Mouse (Mus musculus) neural tube, embryonic 14.5 days (tissue): ENCODE measurements at regions not wholly inside any gene's neighbourhood (a gene's known extent, or its start where the extent isn't known, plus 50 kb on each side); places are given as distances from the start of the nearest gene placed in this dataset.

Experiments
- ATAC-seq: fragments of 200-750 bp; cut with Nextera tagmentation; 2 replicates; pipeline ENCODE4 v1.8.0; 2017; ENCODE audit warnings: low read depth, mild to moderate bottlenecking, moderate TSS enrichment, moderate library complexity
- H3K27ac ChIP-seq: fragments of 300-500 bp; sonication (generic); 2 replicates; pipeline ENCODE4 v1.5.1; 2014; ENCODE audit warnings: low read depth, mild to moderate bottlenecking, control low read depth, low read length, moderate library complexity, mixed read lengths
- H3K27me3 ChIP-seq: fragments of 300-500 bp; sonication (generic); 2 replicates; pipeline ENCODE4 v1.6.1; 2014; ENCODE audit warnings: low read length; ENCODE audit not compliant: control insufficient read depth, insufficient read depth
- H3K36me3 ChIP-seq: fragments of 300-500 bp; sonication (generic); 2 replicates; pipeline ENCODE4 v1.6.1; 2014; ENCODE audit warnings: low read length, mixed read lengths; ENCODE audit not compliant: control insufficient read depth, insufficient read depth
- H3K4me1 ChIP-seq: fragments of 300-500 bp; sonication (generic); 2 replicates; pipeline ENCODE4 v1.6.1; 2014; ENCODE audit warnings: low read length; ENCODE audit not compliant: control insufficient read depth, insufficient read depth
- H3K4me2 ChIP-seq: fragments of 300-500 bp; sonication (generic); 2 replicates; pipeline ENCODE4 v1.6.1; 2014; ENCODE audit warnings: mild to moderate bottlenecking, low read depth, low read length, control low read depth
- H3K4me3 ChIP-seq: fragments of 300-500 bp; sonication (generic); 2 replicates; pipeline ENCODE4 v1.5.1; 2014; ENCODE audit warnings: low read depth, low read length, control low read depth, mixed read lengths
- H3K9ac ChIP-seq: fragments of 300-500 bp; sonication (generic); replicated peaks from 2 replicates; pipeline ENCODE4 v1.6.1; 2014; ENCODE audit warnings: low read depth, mild to moderate bottlenecking, control low read depth, low read length, mixed read lengths
- H3K9me3 ChIP-seq: fragments of 300-500 bp; sonication (generic); 2 replicates; pipeline ENCODE4 v1.6.1; 2016; ENCODE audit warnings: low read length; ENCODE audit not compliant: control insufficient read depth
- WGBS: fragments of 180-500 bp; shearing (Covaris S2); extraction: QIAGEN DNeasy Blood & Tissue Kit; methylation state at CpG from one replicate; pipeline ENCODE4 v1.1.7; 2014; 5-methylcytosine and 5-hydroxymethylcytosine counted together

DNA sequence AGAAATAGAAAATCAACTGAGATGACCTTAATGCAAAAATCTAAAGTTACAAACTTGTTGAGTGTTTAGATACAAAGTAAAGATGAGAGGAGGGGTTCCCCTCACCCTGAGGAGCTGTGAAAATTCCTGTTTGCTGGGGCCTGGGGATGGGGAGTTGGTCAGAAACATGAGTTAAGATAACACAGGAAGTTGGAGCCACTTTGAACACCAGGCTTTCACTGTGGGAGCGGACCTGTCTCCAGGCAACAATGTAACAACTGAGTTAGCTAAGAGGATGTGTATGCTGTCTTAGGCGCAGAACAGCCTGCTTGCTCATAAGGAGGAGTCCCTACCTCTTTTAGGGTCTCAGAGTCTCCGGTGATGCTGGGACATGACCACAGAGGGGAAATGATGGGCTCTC is 188.7 kb upstream of the A430005L14Rik start:
- Histone ChIP-seq H3K4me3 (no peak overlapping the region), H3K4me1 (no peaks in the 10 kb centered on the region)
- WGBS, result 68% methylated on average over 3 of the region's 3 CpGs

DNA sequence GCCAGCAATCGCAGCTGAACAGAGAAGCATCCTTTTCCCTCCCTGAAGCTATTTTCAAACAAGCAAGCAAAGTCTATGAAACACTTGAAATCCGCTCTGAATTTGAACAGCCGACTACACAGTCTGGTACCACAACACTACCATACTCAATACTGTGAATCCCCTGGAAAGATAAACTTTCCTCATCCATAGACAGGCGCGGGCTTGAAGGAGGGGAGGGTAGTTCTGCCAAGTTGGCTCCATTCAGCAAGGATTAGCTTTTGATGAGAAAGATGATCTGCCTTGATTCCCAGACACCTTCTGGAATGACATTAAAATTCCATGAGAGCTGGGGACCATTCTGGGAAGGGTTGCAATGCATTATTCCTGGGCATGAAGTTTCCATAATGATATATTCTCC is 186.4 kb upstream of the A430005L14Rik start:
- Histone ChIP-seq H3K4me3 (no peak overlapping the region), H3K36me3 (no peaks in the 10 kb centered on the region), H3K4me2 (no peak overlapping the region), H3K9ac (no peak overlapping the region), H3K27me3 (no peaks in the 10 kb centered on the region), H3K4me1 (no peaks in the 10 kb centered on the region), H3K9me3 (no peaks in the 10 kb centered on the region), H3K27ac (no peak overlapping the region)
- no peak for ATAC-seq
- WGBS, result 85% methylated on average over 5 of the region's 5 CpGs

More for the DNA sequence above, 188.7 kb upstream of the A430005L14Rik start:
- Histone ChIP-seq H3K4me2 (no peak overlapping the region), H3K9me3 (no peaks in the 10 kb centered on the region), H3K27me3 (no peaks in the 10 kb centered on the region), H3K9ac (no peak overlapping the region), H3K27ac (no peak overlapping the region), H3K36me3 (no peaks in the 10 kb centered on the region)
- ATAC-seq, result no peak

DNA sequence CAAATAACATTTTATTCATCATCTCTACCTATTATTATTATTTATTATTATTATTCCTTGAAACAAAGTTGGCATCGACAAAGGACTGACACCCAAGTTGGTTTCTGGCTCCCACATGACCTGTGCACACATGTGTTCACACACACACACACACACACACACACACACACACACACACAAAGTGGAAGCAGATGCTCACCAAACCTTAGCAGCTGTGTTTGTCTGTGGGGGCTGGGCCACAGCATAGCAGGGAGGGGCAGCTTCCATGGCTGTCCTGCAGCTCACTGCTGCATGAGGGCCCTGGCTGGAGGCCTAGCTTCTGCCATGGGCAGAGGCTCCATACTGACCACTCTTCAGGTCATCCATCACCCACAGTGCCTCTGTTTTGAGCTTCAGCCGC is 176.5 kb upstream of the A430005L14Rik start:
- no peak overlapping the region for H3K4me3 ChIP-seq
- no peak overlapping the region for H3K27ac ChIP-seq
- no peaks in the 10 kb centered on the region for H3K4me1 ChIP-seq
- no peaks in the 10 kb centered on the region for H3K36me3 ChIP-seq
- no peaks in the 10 kb centered on the region for H3K9me3 ChIP-seq
- no peak overlapping the region for H3K9ac ChIP-seq
- H3K27me3 ChIP-seq, result no peaks in the 10 kb centered on the region
- 88% methylated on average over 2 of the region's 2 CpGs for WGBS
- ATAC-seq, result no peak
- H3K4me2 ChIP-seq, result no peak overlapping the region

DNA sequence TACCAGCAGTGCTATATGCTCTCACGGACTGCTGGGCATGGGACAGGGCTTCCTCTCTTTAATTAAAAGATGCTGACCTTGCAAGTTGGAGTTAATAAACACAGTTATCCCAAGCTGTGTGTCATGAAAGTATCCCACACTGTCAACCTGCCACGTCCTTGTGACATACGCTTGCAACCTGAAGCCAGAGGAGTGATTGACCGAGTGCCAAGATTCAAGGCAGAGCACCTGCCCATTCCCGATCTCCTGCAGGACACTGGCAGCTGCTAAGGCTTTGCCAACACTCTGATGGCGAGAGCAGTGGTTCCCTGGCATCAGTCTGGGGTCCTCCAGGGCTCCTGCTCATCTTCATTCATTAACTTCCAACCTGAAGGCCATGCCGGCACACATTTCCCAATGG is 175.8 kb upstream of the A430005L14Rik start:
- H3K27ac ChIP-seq, result no peak overlapping the region
- H3K9me3 ChIP-seq, result no peaks in the 10 kb centered on the region
- no peaks in the 10 kb centered on the region for H3K27me3 ChIP-seq
- no peak overlapping the region for H3K4me2 ChIP-seq
- WGBS, result 70% methylated on average over 7 of the region's 7 CpGs
- H3K4me3 ChIP-seq, result no peak overlapping the region
- no peaks in the 10 kb centered on the region for H3K36me3 ChIP-seq
- H3K9ac ChIP-seq, result no peak overlapping the region
- ATAC-seq, result no peak
- no peaks in the 10 kb centered on the region for H3K4me1 ChIP-seq

DNA sequence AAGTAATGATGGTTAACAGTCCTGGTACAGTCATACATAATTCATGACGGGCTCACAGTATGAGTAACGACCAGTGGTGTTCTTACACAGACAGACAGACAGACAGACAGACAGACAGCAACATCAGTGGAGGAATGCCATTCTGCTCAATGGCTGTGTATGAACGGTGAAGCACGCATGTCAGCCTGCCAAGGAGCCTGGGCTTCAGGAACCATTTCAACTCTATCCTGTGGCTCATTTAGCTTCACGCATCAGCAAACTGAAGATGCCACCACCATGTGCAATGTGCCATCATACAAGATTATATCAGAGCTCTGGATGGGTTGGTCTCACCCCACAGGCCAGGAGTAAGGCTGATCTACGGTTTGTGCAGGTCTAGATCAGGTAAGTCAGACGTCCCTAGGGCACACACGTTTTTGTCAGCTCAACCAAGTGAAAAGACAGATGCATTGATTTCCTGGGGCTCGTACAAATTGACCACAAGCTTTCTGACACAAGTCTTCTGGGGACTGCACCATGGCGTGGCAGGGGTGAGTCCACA is 175.0 kb upstream of the A430005L14Rik start:
- no peak overlapping the region for H3K27ac ChIP-seq
- ATAC-seq, result no peak
- H3K36me3 ChIP-seq, result no peaks in the 10 kb centered on the region
- H3K9ac ChIP-seq, result no peak overlapping the region
- no peak overlapping the region for H3K4me2 ChIP-seq
- H3K4me3 ChIP-seq, result no peak overlapping the region
- 81% methylated on average over 10 of the region's 10 CpGs for WGBS
- H3K27me3 ChIP-seq, result no peaks in the 10 kb centered on the region
- no peaks in the 10 kb centered on the region for H3K4me1 ChIP-seq
- H3K9me3 ChIP-seq, result no peaks in the 10 kb centered on the region

DNA sequence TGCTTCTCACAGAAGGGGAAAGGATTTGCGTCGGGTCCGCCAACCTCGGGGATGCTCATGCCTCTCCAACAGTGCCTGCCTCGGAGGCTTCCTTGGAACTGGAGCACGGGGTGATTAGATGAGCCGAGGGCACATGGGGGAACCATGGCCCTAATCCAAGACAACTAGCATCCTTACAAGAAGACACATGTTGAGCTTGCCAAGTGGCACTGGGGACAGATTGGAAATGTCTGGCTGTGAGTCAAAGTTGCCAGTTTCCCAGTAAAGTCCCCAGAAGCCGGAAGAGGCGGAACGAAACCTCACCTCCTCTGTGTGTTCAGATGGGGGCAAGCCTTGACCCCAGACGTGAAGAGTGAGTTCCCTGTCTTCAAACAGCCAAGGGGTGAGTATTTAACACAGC is 172.6 kb upstream of the A430005L14Rik start:
- Histone ChIP-seq H3K27ac (no peak overlapping the region), H3K36me3 (no peaks in the 10 kb centered on the region), H3K9me3 (no peaks in the 10 kb centered on the region), H3K9ac (no peak overlapping the region), H3K4me2 (no peak overlapping the region), H3K4me3 (no peak overlapping the region), H3K4me1 (0 out of 2 replicates have a peak, but pooled peaks cover 3% of the 10 kb centered on the region), H3K27me3 (no peaks in the 10 kb centered on the region)
- 86% methylated on average over 11 of the region's 11 CpGs for WGBS
- ATAC-seq, result no peak

DNA sequence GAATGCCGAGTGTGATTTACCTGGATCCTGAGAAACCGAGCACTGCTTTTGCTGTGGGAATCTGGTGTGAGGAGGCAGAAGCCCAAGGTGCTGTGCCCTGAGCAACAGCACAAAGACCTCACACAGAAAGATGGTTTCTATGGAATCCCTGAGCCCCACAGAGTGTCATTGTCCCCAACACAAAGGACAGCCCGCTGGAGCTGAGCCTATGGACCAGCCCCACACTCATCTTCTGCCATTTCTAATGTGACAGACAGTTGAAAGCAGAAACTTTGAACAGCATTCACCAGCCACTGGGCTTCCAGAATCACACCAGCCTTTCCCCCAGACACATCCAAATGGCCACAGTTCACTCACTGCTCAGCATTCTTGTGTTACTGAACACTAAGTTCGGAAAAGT is 171.5 kb upstream of the A430005L14Rik start:
- Histone ChIP-seq H3K9ac (no peak overlapping the region), H3K36me3 (no peaks in the 10 kb centered on the region), H3K4me2 (no peak overlapping the region), H3K27ac (no peak overlapping the region), H3K27me3 (no peaks in the 10 kb centered on the region), H3K9me3 (no peaks in the 10 kb centered on the region), H3K4me3 (no peak overlapping the region), H3K4me1 (0 out of 2 replicates have a peak, but pooled peaks cover 3% of the 10 kb centered on the region)
- ATAC-seq, result no peak
- 44% methylated on average over 4 of the region's 4 CpGs for WGBS

DNA sequence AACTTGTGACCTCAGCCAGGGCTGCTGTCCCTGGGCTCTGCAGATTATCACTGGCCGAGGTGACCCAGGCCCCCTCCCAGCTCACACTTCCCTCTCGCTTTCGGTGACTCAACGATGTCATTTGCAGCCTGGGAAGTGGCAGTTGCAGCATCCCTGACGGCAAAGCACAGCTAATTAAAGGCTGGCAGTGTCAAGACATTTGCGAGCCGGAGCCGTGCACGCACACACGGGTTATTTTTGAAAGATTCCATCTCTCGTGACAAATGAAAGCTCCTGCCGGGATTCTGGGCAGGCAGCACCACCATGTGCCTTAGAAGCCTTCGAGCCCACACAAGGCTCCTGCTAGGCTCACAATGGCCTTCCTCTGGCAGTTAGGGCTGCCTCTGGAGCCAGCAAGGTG is 164.7 kb upstream of the A430005L14Rik start:
- peaks cover 11% of the 10 kb centered on the region for H3K4me1 ChIP-seq
- H3K4me3 ChIP-seq, result no peak overlapping the region
- no peak for ATAC-seq
- 27% methylated on average over 13 of the region's 13 CpGs for WGBS
- H3K9me3 ChIP-seq, result no peaks in the 10 kb centered on the region
- H3K4me2 ChIP-seq, result no peak overlapping the region
- H3K27me3 ChIP-seq, result no peaks in the 10 kb centered on the region
- peak overlapping the region; percentile 25; the same call in 1 of the 2 replicates for H3K27ac ChIP-seq
- no peaks in the 10 kb centered on the region for H3K36me3 ChIP-seq
- H3K9ac ChIP-seq, result no peak overlapping the region

DNA sequence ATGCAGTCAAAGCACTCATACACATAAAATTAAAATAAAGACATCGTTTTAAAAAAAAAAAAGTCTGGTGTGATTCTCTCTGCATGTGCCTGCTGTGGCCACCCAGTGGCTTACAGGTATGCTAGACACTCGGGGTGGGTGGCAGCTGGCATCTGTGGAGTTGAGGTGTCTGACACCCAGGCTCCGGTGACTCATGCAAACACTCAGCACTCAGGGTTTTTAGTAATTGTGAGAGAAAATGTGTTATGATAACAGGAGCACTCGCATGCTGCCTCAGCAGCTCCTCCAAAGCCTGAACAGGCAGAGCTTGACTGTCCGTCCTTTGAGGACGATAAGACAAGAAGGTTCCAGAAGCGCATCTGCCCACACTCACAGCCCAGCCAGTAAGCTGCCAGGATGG is 159.0 kb upstream of the A430005L14Rik start:
- Histone ChIP-seq H3K27ac (no peak overlapping the region), H3K4me1 (no peaks in the 10 kb centered on the region), H3K4me2 (no peak overlapping the region), H3K9ac (no peak overlapping the region), H3K27me3 (no peaks in the 10 kb centered on the region), H3K9me3 (no peaks in the 10 kb centered on the region), H3K36me3 (no peaks in the 10 kb centered on the region), H3K4me3 (no peak overlapping the region)
- ATAC-seq, result no peak
- WGBS, result 90% methylated on average over 7 of the region's 7 CpGs
